Mouse (Mus musculus) embryonic facial prominence, embryonic 12.5 days (tissue): Measurements from ENCODE around the gene Spag16. TPM values are rescaled to one million over a fixed set of nuclear protein-coding genes. Genes with fewer than 3 reads are reported as not detected.

Experiments
- polyA plus RNA-seq: library from polyadenylated mRNA; unstranded; fragments of >200 nt; fragmentation: Nextera tagmentation; extraction: Ambion mirVana; gene quantifications from 2 replicates; pipeline ENCODE4 v1.2.1, GENCODE M21; 2016

The Spag16 gene
- polyA plus RNA-seq, 1 experiment from 2014 or later, result 1.2 TPM

Other genes with a start within 250 kb of the Spag16 start
- 7.4 and 8.5 TPM in 2 replicates for gene Ikzf2, start 139.7 kb upstream of the Spag16 start, polyA plus RNA-seq